Mouse (Mus musculus) forebrain, embryonic 15.5 days (tissue): ENCODE measurements at regions not wholly inside any gene's neighbourhood (a gene's known extent, or its start where the extent isn't known, plus 50 kb on each side); places are given as distances from the start of the nearest gene placed in this dataset.

Source experiments
- ATAC-seq: fragments of 200-750 bp; cut with Nextera tagmentation; replicated peaks from 2 replicates; pipeline ENCODE4 v1.8.0; 2017; ENCODE audit warnings: mild to moderate bottlenecking, moderate TSS enrichment, moderate library complexity
- H3K27ac ChIP-seq: fragments of 300-500 bp; sonication (generic); replicated peaks from 2 replicates; pipeline ENCODE4 v1.5.1; 2015; ENCODE audit warnings: mild to moderate bottlenecking, inconsistent platforms
- H3K27me3 ChIP-seq: fragments of 300-500 bp; sonication (generic); 2 replicates; pipeline ENCODE4 v1.6.1; 2015; ENCODE audit warnings: inconsistent platforms
- H3K36me3 ChIP-seq: fragments of 300-500 bp; sonication (generic); 2 replicates; pipeline ENCODE4 v1.6.1; 2015; ENCODE audit warnings: mild to moderate bottlenecking, inconsistent platforms
- H3K4me1 ChIP-seq: fragments of 300-500 bp; sonication (generic); 2 replicates; pipeline ENCODE4 v1.6.1; 2015; ENCODE audit warnings: inconsistent platforms
- H3K4me2 ChIP-seq: fragments of 300-500 bp; sonication (generic); replicated peaks from 2 replicates; pipeline ENCODE4 v1.6.1; 2015; ENCODE audit warnings: mild to moderate bottlenecking, inconsistent platforms
- H3K4me3 ChIP-seq: fragments of 300-500 bp; sonication (generic); 2 replicates; pipeline ENCODE4 v1.5.1; 2015; ENCODE audit warnings: mild to moderate bottlenecking, inconsistent platforms
- H3K9ac ChIP-seq: fragments of 300-500 bp; sonication (generic); replicated peaks from 2 replicates; pipeline ENCODE4 v1.6.1; 2015; ENCODE audit warnings: mild to moderate bottlenecking, inconsistent platforms
- H3K9me3 ChIP-seq: fragments of 300-500 bp; sonication (generic); 2 replicates; pipeline ENCODE4 v1.6.1; 2016; ENCODE audit warnings: inconsistent platforms
- WGBS: fragments of 180-500 bp; shearing (Covaris S2); methylation state at CpG from one replicate; pipeline ENCODE4 v1.1.7; 2015; ENCODE audit warnings: mixed read lengths; 5-methylcytosine and 5-hydroxymethylcytosine counted together

GRCm38 (mm10) chr1:32858040-32858439 is 310.9 kb upstream of the Gm5415 start:
- ATAC-seq = no peak
- Histone ChIP-seq H3K9ac (no peak overlapping the region), H3K4me3 (no peak overlapping the region), H3K4me1 (no peaks in the 10 kb centered on the region), H3K4me2 (no peak overlapping the region), H3K27me3 (no peaks in the 10 kb centered on the region), H3K27ac (no peak overlapping the region), H3K36me3 (no peaks in the 10 kb centered on the region), H3K9me3 (no peaks in the 10 kb centered on the region)
- 86% methylated on average over 1 of the region's 1 CpGs for WGBS
